Mouse (Mus musculus) erythroblast, adult 5-6 weeks (primary cell): ENCODE measurements around the gene Gdpd4. TPM values are rescaled to one million over a fixed set of nuclear protein-coding genes. Genes with fewer than 3 reads are reported as not detected.

Source experiments
- ATAC-seq: replicated peaks from 2 replicates; pipeline ENCODE4 v1.8.0; 2016; ENCODE audit warnings: moderate number of reproducible peaks, mild to moderate bottlenecking, moderate TSS enrichment, inconsistent platforms; ENCODE audit not compliant: poor library complexity, low FRiP score, severe bottlenecking
- total RNA-seq, 2 experiments: library from RNA; stranded (forward) in 1 of 2; stranded (reverse) in 1 of 2; fragments of 150-400 nt in 1 of 2; fragments of 200-764, 138-1000 nt in 1 of 2; gene quantifications; 2 replicates each; pipeline versions ENCODE4 v1.2.3 to v1.2.4; 2015 to 2017; ENCODE audit warnings: low replicate concordance in 2 of 2

Gdpd4 gene
- total RNA-seq, 2 experiments from 2014 or later: not detected

DNA sequence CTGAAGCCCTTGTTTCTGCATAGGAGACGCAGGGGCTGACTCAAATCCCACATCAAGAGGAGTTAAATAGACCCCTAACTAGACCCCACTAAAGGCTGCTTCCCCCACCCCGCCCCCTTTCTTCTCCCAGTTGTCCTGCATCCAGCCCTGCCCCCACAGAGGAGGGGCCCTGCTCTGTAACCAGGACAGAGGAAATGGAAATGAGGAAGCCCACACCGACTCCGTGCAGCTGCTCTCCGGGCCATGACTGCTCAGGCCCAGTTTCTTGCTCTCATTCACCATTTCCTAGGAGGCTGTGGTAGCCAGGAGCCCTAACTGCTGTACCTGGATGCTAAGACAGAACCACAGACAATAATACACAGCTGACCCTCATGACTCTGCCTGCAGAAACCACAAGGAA, 162.6 kb downstream of the Gdpd4 start:
- ATAC-seq: no peak

DNA sequence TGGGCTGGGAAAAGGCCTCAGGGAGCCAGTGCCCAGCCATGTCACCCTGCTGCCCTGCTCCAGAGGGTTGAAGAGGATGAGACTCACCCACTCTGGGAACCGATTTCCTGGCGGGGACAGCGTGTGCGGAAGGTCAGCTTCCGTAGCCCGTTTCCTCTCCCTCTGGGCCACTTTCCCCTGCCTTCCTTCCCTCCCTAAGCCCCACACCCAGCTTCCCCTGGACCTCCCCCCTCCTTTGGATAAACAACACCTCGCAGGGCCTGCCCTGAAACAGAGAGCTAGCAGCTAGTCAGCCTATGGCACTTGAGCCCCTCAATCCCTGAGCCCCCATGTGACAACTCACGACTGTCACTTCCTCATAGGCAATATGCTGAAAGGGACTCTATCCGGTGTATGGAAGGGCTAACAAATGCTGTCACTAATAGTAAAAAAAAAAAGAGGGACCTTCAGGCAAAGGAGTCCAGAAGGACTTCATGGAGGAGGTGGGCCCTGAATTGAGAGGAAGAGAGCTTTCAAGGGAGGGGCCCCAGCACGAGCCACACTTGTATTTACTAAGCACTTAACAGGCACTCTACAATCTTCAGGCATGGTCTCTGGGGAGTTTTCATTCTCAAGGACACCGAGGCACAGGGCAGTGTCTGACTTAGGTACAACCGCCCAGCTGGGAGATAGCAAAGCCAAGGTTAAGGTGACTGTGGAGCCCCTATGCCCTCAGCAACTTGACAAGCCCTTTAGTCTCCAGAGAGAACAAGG, 165.0 kb downstream of the Gdpd4 start:
- ATAC-seq: no peak

DNA sequence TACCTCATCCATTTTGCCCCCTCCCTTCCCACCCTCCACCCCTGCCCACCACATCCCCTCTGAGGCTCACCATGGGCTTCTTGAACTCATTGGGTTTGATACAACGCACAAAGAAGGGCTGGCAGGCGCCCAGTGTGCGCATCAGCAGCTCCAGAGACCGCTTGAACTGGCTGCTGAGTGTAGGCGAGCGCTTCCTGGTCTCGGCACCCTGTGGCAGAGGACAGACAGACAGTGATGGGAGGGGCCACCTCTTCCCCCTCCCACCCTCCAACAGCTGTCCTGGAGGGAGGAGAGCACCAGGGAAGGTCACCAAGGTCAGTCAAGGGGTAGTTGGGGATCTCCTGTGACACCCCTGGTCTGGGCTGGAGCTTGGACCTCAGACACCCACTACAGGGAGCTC, 165.6 kb downstream of the Gdpd4 start:
- no peak for ATAC-seq

- no peak for ATAC-seq
Measured at GRCm38 (mm10) chr7:98086346-98086745, 166.6 kb downstream of the Gdpd4 start.

GRCm38 (mm10) chr7:98095852-98096251, 176.1 kb downstream of the Gdpd4 start:
- ATAC-seq: no peak

- ATAC-seq: no peak
Measured at GRCm38 (mm10) chr7:98097557-98097956, 177.8 kb downstream of the Gdpd4 start.

Other genes starting within 250 kb of the Gdpd4 start
- gene Clns1a, start 223.3 kb upstream of the Gdpd4 start, total RNA-seq (2015; ENCODE audit: low replicate concordance): 10.2 and 28.0 TPM in 2 replicates
- gene Clns1a, start 223.3 kb upstream of the Gdpd4 start, total RNA-seq (2017; ENCODE audit: low replicate concordance): 27.5 and 32.1 TPM in 2 replicates
- 3.5 TPM in 1 of 2 replicates, not detected in the other for gene Aqp11, start 181.7 kb upstream of the Gdpd4 start, total RNA-seq (2015; ENCODE audit: low replicate concordance)
- gene Aqp11, start 181.7 kb upstream of the Gdpd4 start, total RNA-seq (2017; ENCODE audit: low replicate concordance): 0.34 and 2.1 TPM in 2 replicates
- gene Pak1, start 131.4 kb upstream of the Gdpd4 start, total RNA-seq (2015; ENCODE audit: low replicate concordance): 13.6 and 14.0 TPM in 2 replicates
- 9.3 and 14.5 TPM in 2 replicates for gene Pak1, start 131.4 kb upstream of the Gdpd4 start, total RNA-seq (2017; ENCODE audit: low replicate concordance)
- gene Myo7a, start 199.6 kb downstream of the Gdpd4 start, total RNA-seq (2015; ENCODE audit: low replicate concordance): 4.4 and 12.7 TPM in 2 replicates
- 2.8 and 7.0 TPM in 2 replicates for gene Myo7a, start 199.6 kb downstream of the Gdpd4 start, total RNA-seq (2017; ENCODE audit: low replicate concordance)
- 4.8 and 5.0 TPM in 2 replicates for gene Omp, start 225.5 kb downstream of the Gdpd4 start, total RNA-seq (2015; ENCODE audit: low replicate concordance)
- 11.2 and 20.9 TPM in 2 replicates for gene Omp, start 225.5 kb downstream of the Gdpd4 start, total RNA-seq (2017; ENCODE audit: low replicate concordance)